Mouse (Mus musculus) liver, embryonic 15.5 days (tissue): ENCODE measurements at regions not wholly inside any gene's neighbourhood (a gene's known extent, or its start where the extent isn't known, plus 50 kb on each side); places are given as distances from the start of the nearest gene placed in this dataset.

Experiments used
- ATAC-seq: fragments of 200-750 bp; cut with Nextera tagmentation; 2 replicates; pipeline ENCODE4 v1.8.0; 2017; ENCODE audit warnings: moderate number of reproducible peaks, mild to moderate bottlenecking, moderate library complexity; ENCODE audit not compliant: insufficient read depth
- H3K27ac ChIP-seq: fragments of 300-500 bp; sonication (generic); replicated peaks from 2 replicates; pipeline ENCODE4 v1.5.1; 2015; ENCODE audit warnings: mild to moderate bottlenecking, inconsistent platforms
- H3K27me3 ChIP-seq: fragments of 300-500 bp; sonication (generic); 2 replicates; pipeline ENCODE4 v1.6.1; 2015; ENCODE audit warnings: mild to moderate bottlenecking, inconsistent platforms
- H3K36me3 ChIP-seq: fragments of 300-500 bp; sonication (generic); replicated peaks from 2 replicates; pipeline ENCODE4 v1.6.1; 2015; ENCODE audit warnings: moderate library complexity, mild to moderate bottlenecking, inconsistent platforms
- H3K4me1 ChIP-seq: fragments of 300-500 bp; sonication (generic); replicated peaks from 2 replicates; pipeline ENCODE4 v1.6.1; 2015; ENCODE audit warnings: inconsistent platforms
- H3K4me2 ChIP-seq: fragments of 300-500 bp; sonication (generic); 2 replicates; pipeline ENCODE4 v1.6.1; 2015; ENCODE audit warnings: moderate library complexity, mild to moderate bottlenecking, inconsistent platforms
- H3K4me3 ChIP-seq: fragments of 300-500 bp; sonication (generic); replicated peaks from 2 replicates; pipeline ENCODE4 v1.5.1; 2015; ENCODE audit warnings: mild to moderate bottlenecking, inconsistent platforms
- H3K9ac ChIP-seq: fragments of 300-500 bp; sonication (generic); 2 replicates; pipeline ENCODE4 v1.6.1; 2015; ENCODE audit warnings: moderate library complexity, mild to moderate bottlenecking, inconsistent platforms
- H3K9me3 ChIP-seq: fragments of 300-500 bp; sonication (generic); replicated peaks from 2 replicates; pipeline ENCODE4 v1.6.1; 2016; ENCODE audit warnings: inconsistent platforms
- WGBS: fragments of 180-500 bp; shearing (Covaris S2); methylation state at CpG from one replicate; pipeline ENCODE4 v1.1.7; 2015; ENCODE audit warnings: mixed read lengths; ENCODE audit not compliant: insufficient replicate concordance; 5-methylcytosine and 5-hydroxymethylcytosine counted together

DNA sequence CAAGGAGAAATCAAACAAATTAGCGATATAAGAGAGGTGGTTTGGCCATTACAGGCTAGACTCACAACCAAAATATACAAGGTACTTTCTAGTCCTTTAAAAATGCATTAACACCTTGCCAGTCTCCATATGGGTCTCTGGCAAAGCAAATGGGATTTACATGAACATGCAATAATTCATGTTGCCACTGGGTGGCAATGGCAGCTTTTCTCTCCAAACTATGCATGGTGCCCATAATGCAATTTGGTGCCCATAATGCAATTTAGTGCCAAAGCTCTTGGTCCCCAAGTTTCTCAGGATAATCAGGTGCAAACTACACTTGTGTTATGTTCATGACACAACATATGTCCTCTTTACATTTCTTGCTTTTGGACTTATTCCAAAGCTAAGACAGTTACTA, 1126.9 kb upstream of the 4930412O13Rik start:
- Histone ChIP-seq H3K27ac (no peak overlapping the region), H3K4me2 (no peak overlapping the region), H3K36me3 (no peaks in the 10 kb centered on the region), H3K4me3 (no peak overlapping the region), H3K9ac (no peak overlapping the region), H3K9me3 (no peaks in the 10 kb centered on the region), H3K27me3 (no peaks in the 10 kb centered on the region), H3K4me1 (no peaks in the 10 kb centered on the region)
- no peak for ATAC-seq
- 13% methylated on average over 1 of the region's 1 CpGs for WGBS

DNA sequence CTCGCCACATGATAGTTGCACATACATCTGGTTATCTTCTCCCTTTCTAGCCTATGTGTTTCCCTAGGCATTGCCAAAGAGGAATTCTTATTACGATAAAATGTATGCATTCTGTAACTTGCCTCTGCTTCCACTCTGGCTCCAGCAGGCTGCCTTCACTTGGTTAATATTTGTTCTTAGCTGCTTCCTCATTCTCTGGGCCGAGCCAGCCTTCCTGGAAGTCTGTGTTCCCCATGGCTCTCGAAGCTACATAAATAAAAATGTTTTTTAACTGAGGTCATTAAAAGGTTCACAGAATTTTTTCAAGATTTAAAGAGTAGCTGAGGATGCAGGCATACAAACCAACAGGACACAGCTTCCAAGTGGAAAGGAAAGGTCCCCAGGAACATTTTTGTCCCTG, 1124.5 kb upstream of the 4930412O13Rik start:
- no peak for ATAC-seq
- no peaks in the 10 kb centered on the region for H3K4me1 ChIP-seq
- WGBS = 29% methylated on average over 4 of the region's 4 CpGs
- H3K36me3 ChIP-seq = no peaks in the 10 kb centered on the region
- no peak overlapping the region for H3K4me2 ChIP-seq
- no peak overlapping the region for H3K27ac ChIP-seq
- no peaks in the 10 kb centered on the region for H3K27me3 ChIP-seq
- no peak overlapping the region for H3K9ac ChIP-seq
- no peaks in the 10 kb centered on the region for H3K9me3 ChIP-seq
- no peak overlapping the region for H3K4me3 ChIP-seq

DNA sequence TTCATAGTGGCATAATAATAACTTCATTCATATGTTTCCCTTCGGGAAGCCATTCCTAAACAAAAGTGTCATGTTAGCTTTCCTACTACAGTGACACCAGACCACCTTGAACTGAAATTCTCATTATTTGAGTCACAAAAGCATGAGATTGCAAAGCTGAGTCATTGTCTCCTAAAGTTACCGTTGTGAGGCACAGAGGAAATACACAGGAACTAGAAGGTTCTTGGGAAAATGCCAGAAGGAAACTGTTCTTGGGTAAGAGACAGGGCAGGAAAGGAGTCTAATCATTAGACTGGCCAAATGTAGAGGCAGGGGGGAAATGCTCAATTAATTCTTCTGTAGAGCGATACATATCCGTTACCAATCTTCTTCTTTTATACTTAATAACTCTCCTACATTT, 1110.4 kb upstream of the 4930412O13Rik start:
- Histone ChIP-seq H3K9ac (no peak overlapping the region), H3K9me3 (no peaks in the 10 kb centered on the region), H3K27me3 (no peaks in the 10 kb centered on the region), H3K27ac (no peak overlapping the region), H3K4me1 (no peaks in the 10 kb centered on the region), H3K4me2 (no peak overlapping the region), H3K4me3 (no peak overlapping the region), H3K36me3 (no peaks in the 10 kb centered on the region)
- 40% methylated on average over 4 of the region's 4 CpGs for WGBS
- ATAC-seq = no peak

DNA sequence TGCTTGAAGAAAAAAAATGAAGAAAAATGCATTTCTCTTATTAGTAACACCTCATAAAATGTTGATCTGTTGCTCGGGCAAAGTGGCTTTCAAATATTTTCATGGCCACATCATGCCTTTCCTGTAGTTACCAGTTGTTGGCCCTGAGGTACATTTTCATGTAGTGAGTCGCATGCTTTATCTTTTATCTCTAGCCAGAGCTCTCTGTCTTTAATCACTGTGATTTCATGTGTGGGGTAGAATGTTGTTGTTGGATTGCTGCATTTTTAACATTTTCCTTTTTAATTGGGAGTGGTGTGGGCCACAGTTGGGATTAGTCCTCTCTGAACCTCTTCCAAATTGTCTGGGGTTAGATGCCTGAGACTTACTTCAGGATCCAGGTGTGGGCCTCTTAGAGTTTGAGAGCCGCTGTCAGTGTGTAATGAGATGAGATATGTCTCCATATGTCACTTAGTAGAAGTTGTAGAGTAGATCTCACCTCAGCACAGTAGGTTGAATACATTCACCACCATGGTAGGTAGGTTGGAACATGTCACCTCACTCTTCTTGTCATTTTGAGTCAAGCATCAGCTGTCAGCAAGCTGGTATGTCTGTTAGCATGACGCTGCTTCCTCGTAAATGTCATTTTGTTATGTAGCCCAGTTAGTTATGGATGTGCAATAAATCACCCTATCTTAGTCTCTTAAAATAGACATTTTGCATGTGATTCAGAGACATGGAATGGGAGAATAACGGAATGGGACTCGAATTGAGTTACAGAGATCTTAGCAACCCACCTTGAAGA, 1099.7 kb upstream of the 4930412O13Rik start:
- H3K9ac ChIP-seq = no peak overlapping the region
- no peaks in the 10 kb centered on the region for H3K9me3 ChIP-seq
- H3K4me2 ChIP-seq = no peak overlapping the region
- H3K4me3 ChIP-seq = no peak overlapping the region
- H3K27ac ChIP-seq = no peak overlapping the region
- no peaks in the 10 kb centered on the region for H3K36me3 ChIP-seq
- no peaks in the 10 kb centered on the region for H3K4me1 ChIP-seq
- WGBS = 60% methylated on average over 7 of the region's 7 CpGs
- no peak for ATAC-seq
- H3K27me3 ChIP-seq = no peaks in the 10 kb centered on the region

DNA sequence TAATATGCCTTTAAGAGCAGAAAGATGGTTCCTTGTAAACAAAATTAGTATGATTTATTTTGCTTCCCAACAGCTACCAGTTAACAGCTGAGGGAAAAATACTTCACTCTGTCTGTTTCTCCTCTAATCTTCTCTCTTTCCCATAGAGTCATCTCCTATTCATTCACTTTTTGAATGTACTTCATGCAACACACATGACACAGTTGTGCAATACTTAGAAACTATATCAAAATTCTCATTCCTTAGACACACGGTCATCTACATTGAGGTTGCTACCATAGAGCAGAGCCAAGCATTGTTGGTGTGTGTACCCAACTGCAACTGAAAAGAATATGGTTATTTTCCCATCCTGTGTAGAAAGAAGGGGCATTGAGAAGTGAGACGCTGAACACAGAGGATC, 1098.8 kb upstream of the 4930412O13Rik start:
- ATAC-seq = no peak
- 65% methylated on average over 2 of the region's 2 CpGs for WGBS

DNA sequence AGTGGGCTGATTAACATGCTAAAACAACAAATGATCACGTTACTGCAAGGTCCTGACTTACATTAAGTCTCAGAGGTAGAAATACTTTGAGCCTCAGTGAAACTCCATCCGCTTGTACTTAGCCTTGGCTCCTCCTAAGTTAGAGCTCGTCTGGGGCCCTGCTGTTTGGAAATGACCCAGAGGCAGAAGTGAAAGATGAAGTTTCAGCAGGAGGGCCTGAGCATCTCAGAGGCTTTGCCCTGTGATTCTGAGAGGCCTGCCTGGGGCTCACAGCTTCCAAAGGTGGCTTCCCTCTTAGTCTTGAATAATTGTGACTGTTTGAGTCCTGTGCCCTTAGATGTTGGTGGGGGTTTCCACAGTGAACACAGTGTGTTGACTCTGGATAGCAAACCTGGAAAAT, 1079.0 kb upstream of the 4930412O13Rik start:
- ATAC-seq = no peak
- Histone ChIP-seq H3K36me3 (no peaks in the 10 kb centered on the region), H3K4me1 (no peaks in the 10 kb centered on the region), H3K9ac (no peak overlapping the region), H3K4me3 (no peak overlapping the region), H3K9me3 (no peaks in the 10 kb centered on the region), H3K27me3 (no peaks in the 10 kb centered on the region), H3K4me2 (no peak overlapping the region), H3K27ac (no peak overlapping the region)
- 34% methylated on average over 3 of the region's 3 CpGs for WGBS

More for the DNA sequence above, 1098.8 kb upstream of the 4930412O13Rik start:
- no peak overlapping the region for H3K4me2 ChIP-seq
- no peaks in the 10 kb centered on the region for H3K27me3 ChIP-seq
- no peaks in the 10 kb centered on the region for H3K9me3 ChIP-seq
- H3K4me3 ChIP-seq = no peak overlapping the region
- no peak overlapping the region for H3K27ac ChIP-seq
- no peak overlapping the region for H3K9ac ChIP-seq
- H3K36me3 ChIP-seq = no peaks in the 10 kb centered on the region
- no peaks in the 10 kb centered on the region for H3K4me1 ChIP-seq

DNA sequence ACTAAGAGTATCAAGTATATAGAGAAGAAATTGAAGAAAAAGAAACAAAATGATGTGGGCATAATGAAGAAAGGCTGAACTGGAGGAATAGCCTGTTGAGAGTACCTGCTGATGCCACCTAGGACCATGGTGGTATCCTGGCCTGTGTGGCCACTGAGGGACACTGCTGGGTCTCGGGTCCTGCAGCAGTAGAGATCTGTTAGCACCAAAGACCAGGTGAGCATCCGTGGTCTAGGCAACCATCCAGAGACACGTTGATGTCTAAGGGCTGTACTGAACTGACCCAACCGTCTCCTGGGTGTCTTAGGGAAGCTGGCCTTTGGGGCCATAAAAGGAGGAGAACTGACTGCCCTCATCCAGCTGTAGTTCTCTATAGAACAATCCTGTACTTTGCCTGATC, 1071.4 kb upstream of the 4930412O13Rik start:
- Histone ChIP-seq H3K36me3 (no peaks in the 10 kb centered on the region), H3K4me2 (no peak overlapping the region), H3K9ac (no peak overlapping the region), H3K9me3 (no peaks in the 10 kb centered on the region), H3K27me3 (no peaks in the 10 kb centered on the region), H3K27ac (no peak overlapping the region), H3K4me3 (no peak overlapping the region), H3K4me1 (no peaks in the 10 kb centered on the region)
- ATAC-seq = no peak
- 58% methylated on average over 4 of the region's 4 CpGs for WGBS

DNA sequence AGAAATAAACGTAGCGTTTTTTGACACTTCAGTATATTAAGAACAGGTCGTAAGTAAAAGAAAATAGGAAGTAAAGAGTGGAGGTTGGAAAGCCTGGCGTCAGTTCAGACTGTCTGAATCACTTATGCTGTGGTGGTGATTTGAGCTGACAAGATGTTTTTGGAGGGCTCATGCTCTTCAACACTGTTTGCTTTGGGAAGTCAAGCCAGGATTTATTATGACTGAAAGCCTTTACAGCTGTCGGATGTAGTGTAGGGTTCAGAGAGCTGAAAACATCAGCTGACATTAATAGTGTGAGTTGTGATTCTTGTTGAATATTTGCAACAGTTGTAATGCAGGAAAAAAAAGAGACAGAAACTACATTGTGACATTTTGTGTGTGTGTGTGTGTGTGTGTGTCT, 1062.9 kb upstream of the 4930412O13Rik start:
- H3K9ac ChIP-seq = no peak overlapping the region
- H3K4me1 ChIP-seq = no peaks in the 10 kb centered on the region
- no peak overlapping the region for H3K4me2 ChIP-seq
- no peaks in the 10 kb centered on the region for H3K36me3 ChIP-seq
- 43% methylated on average over 5 of the region's 5 CpGs for WGBS
- no peak overlapping the region for H3K4me3 ChIP-seq
- no peak overlapping the region for H3K27ac ChIP-seq
- no peaks in the 10 kb centered on the region for H3K9me3 ChIP-seq
- no peak for ATAC-seq
- H3K27me3 ChIP-seq = no peaks in the 10 kb centered on the region

DNA sequence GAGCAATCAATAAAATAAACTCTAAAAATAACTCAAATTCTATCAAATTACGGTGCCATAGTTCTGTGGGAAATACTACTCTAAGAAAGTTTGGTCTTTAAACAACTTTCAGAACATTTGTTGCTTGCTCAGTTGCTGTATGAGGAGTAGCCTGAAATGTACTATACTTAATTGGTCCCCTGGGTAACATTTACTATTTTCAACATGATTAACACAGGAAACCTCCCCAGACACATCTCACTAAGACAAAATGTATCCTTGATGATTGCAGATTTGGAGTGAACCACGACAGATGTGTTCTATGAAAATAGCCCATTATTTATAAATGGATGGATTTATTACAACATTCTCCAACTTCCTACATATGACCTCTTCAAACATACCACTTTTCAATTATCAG, 1055.6 kb upstream of the 4930412O13Rik start:
- no peak overlapping the region for H3K27ac ChIP-seq
- H3K27me3 ChIP-seq = no peaks in the 10 kb centered on the region
- no peaks in the 10 kb centered on the region for H3K9me3 ChIP-seq
- H3K9ac ChIP-seq = no peak overlapping the region
- H3K4me1 ChIP-seq = no peaks in the 10 kb centered on the region
- ATAC-seq = no peak
- no peak overlapping the region for H3K4me3 ChIP-seq
- WGBS = 59% methylated on average over 2 of the region's 2 CpGs
- H3K4me2 ChIP-seq = no peak overlapping the region
- H3K36me3 ChIP-seq = no peaks in the 10 kb centered on the region
